Mouse (Mus musculus) urinary bladder, postnatal 25 days (tissue): ENCODE results near the gene Med27.

Source experiments
- DNase-seq: peaks from one replicate; pipeline ENCODE4 v3.0.0; 2022; ENCODE audit warnings: low spot score

The Med27 gene

DNA sequence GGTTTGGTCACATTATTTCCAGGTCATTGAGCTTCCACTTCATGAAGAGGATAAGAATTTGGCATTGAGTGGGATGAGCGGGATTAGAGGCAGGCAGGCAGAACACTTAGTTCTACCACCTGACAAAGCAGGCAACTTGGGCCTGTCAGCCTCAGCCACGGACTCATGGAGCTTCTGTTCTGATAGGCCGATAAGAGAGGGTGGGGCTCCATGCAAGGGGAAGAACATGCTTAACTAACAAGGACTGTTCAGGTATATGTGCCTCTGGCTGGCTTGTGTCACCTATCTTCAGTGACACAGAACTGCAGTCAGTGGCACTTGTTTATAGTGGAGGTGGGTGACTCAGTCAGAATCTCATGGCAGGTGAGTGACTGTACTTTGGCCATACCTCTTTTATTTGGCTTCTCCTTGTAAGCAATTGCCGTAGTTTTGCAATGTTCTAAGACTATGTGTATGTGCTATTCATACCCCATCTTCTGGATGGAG, 126.4 kb downstream of the Med27 start:
- DNase-seq = no peak

DNA sequence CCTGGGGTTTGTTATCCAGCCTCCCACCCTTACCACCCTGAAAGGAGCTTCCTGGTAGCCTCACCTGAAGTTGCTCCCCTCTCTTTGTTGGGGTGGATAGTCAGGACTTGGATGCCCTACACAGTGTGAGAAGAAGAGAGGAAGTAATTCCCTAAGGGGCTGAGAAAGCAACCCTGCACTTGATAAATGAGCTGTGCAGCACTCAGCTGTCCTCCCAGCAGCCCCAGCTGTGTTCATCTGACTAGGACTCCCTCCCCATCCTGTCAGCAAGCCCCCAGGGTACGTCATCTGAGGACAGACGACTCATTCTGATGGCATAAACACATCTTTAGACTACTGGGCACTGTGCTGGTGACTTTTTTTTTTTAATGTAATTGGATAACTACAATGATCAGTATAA, 127.3 kb downstream of the Med27 start:
- no peak for DNase-seq

- DNase-seq = no peak
These were observed 130.1 kb downstream of the Med27 start for GRCm38 (mm10) chr2:29476702-29477101.

DNA sequence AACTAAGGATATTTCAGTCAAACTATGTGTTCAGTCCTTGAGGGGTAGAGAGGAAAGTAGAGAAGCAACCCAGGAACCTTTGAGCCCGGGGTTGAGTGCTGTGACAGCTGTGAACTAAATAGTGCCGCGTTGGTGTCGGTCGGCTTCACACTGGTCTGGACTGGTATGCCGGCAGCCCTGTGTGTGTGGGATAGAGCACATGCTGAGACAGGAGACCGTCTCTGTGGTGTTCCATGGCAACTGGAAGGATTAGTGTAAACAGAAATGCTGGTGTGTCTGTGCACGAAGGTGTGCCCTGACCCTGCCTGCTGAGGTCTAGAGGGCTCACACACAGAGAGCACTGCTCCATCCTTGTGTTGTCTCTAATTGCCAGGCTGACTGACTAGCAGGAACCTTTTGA, 135.2 kb downstream of the Med27 start:
- no peak for DNase-seq

- no peak for DNase-seq
These were observed 136.5 kb downstream of the Med27 start for GRCm38 (mm10) chr2:29482979-29483718.

DNA sequence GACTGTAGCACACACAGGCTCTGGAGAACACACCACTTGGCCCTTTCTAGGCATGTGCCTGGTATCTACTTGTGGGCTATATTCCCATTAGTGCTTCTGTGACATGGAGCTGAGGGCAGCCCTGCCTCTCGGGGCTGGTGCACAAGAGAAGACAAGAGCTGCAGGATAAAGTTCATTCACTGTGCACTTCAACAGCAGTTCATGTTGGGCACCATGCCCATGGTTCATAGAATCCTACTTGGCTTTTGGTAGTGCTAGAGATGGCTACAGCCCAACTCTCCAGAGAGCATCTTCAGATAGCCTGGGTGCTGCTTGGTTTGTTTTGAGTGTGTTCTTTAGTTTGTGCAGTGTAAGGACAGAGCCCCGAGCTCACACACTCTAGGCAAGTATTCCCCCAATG, 138.9 kb downstream of the Med27 start:
- DNase-seq = no peak

DNA sequence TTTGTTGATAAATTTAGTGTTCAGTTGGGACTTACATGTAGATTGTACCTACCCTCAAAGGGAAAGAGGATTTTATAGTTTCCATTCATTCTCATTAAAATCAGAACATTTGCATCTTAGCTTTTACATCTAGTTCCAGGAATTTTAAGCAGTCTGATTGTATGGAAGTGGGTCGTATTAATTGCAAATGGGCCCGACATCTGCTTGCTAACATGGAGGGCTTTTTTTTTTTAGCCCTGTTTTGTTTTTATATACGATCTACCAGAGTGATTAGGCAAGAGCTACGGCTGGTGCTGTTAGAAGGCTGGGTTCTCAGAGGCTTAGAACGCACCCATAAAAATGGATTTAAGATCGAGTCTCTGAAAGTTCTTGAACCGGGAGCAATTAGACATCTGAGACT, 139.9 kb downstream of the Med27 start:
- DNase-seq = no peak

- no peak for DNase-seq
These were observed 141.0 kb downstream of the Med27 start for GRCm38 (mm10) chr2:29487652-29488051.

DNA sequence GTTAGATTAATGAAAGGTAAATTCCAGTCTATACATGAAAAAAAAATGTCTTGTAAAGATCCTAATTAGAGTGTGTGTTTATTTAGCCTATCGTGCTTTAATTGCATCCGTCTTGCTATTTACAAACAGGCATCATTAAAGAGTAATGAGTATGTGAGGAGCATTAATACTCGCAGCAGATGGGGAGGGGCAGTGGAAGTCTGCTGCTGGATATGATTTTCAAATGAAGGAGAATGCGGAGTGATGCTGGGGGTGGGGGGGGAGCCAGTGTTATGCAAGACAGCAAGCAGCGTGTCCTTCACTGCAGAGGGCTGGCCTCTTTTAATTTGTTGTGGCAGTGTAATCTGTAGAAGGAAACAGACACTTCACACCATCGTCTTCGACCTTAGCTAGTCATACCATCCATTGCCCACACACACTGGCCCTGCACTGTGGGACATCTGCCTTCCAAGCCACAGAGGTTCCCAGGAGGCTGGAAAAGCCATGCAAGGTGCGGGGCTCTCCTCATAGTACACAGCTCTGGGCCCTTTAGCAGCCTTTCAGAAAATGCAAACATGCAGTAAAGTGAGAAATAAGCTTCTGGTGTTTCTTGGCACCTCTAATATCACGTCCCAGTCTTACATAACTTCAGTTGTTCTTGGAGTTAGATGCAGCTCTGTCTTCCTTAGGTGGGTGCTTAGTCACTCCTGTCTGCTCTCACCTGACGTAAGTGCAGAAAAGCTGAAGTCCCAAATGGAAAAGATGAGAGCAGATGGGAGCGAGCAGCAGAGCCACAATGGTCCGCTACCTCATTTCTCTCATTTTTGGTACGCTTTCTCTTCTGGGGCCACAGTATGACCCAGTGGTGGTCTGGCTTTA, 142.0 kb downstream of the Med27 start:
- no peak for DNase-seq

DNA sequence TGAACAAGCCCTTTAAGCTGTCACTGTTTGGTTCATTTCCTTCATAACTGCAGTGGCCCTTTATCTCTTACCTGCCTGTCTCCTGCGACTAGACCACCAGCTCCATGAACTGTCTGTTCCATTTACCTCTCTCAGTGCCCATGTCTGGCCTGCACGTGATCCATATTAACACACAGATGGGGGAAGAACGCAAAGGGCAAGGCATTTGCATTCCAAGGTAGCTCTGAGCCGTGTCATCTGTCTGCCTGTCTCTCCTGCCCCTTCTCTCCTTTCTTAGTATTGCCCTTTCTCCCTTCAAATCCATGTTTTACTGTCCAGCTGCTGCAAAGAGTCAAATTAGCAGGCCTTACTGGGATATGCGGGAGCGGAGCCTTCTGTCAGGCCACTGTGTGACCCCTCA, 145.0 kb downstream of the Med27 start:
- no peak for DNase-seq

GRCm38 (mm10) chr2:29493396-29494031, 146.9 kb downstream of the Med27 start:
- no peak for DNase-seq

DNA sequence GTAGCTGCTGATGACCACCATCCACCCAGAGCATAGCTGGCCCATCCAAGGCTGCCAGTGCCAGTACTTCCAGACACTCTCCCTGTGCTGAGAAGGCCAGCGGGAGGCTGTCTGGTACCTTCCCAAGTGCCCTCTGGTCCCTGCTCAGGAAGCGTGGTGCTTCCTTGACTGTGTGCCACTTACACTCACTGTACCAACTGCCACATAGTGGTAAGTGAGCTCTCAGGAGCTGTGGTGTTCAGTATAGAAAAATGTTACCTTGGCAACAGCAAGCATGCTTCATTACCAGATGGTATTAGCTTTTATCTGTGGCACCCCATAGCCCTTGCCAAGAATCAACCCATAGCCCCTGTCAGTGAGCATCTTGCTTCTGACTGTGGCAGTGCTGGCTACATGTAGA, 148.7 kb downstream of the Med27 start:
- no peak for DNase-seq

- no peak for DNase-seq
These were observed 154.2 kb downstream of the Med27 start for GRCm38 (mm10) chr2:29500601-29501350.

DNA sequence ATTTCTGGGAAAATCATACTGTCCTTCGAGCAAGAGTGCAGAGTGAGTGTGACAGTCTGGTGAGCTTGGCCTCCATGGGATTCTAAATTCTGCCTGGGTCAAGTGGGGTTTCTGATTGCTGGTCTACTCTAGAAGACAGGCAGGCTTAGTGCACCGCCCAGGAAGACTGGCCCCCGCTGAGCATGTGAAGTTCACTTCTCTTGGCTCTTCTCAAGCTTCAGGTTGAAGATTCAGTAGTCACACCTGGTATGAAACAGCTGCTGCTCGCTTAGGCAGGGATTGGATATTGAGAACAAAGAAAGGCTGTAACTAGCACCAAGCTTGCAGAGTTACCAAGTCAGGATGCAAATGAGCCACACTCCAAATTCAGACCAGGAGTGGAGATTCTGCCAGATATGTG, 154.8 kb downstream of the Med27 start:
- no peak for DNase-seq

- no peak for DNase-seq
These were observed 158.2 kb downstream of the Med27 start for GRCm38 (mm10) chr2:29504848-29505247.

DNA sequence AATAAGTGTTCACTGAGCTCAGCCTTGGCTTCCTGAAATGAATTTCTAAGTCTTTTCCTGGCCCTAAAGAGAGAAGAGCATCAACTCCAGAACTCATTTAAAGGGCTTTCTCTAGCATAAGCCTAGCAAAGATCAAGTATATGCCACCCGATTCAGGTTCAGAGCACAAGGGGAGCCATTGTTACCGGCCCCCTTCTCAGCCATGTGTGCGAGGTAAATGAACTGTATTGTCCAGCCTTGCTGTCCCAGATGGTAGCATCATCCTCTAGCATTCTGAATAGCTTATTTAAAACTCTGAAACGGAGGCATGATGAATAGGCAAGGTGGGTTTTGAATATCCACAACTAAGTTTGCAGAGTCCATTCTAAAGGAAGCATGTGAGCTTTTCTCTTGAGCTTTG, 159.8 kb downstream of the Med27 start:
- DNase-seq = no peak

DNA sequence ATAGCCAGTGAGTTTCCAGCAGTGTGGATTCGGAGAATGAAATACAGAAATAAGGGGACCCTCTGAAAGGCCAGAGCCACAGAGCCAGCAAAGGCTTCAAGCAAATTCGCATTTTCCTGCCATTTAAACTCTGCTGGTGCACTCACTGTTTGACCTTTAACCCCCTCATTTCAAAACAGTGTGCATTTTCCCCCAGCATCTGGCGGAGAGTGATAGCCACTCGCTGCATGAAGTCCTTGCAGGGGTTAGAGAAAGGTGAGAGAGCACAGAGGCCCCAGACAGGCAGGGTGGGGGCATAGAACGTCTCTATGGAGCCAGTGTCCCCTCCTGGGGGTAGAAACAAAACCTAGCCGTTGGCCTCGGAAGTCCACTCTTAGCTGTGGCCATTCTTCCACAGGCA, 166.5 kb downstream of the Med27 start:
- no peak for DNase-seq

- DNase-seq = no peak
These were observed 168.2 kb downstream of the Med27 start for GRCm38 (mm10) chr2:29514836-29515235.

DNA sequence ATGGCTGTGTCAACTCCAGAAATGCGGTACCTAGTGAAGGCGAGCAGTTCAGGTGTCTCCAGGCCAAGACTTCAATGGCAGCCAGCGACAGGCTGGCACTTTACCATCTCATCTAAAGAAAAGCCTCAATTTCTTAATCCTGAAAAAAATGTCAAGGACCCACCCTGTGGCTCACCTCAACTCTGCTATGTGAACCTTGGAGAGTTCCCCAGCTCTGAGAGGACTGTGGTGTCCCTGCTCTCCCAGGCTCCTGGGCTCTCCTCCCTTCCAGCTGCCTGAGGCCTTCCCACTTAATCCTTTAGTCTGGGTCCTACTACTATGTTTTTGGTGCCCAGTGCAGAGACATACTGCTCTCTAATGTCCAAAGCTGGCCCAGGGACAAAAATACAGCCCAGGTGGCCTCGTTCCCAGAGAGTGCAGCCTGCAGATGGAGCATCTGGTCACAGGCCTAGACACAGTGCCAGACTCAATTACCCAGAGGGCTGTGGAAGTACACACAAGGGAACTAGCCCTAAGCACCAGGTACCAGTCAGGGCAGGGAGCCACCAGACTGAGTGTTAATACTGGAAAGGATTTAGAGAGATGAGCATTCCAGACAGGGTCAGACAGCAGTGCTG, 169.3 kb downstream of the Med27 start:
- DNase-seq = no peak

- DNase-seq = no peak
These were observed 170.1 kb downstream of the Med27 start for GRCm38 (mm10) chr2:29516621-29517170.

GRCm38 (mm10) chr2:29519402-29519801, 172.8 kb downstream of the Med27 start:
- no peak for DNase-seq
